Mouse (Mus musculus) embryonic stem cell, embryonic (primary cell): ENCODE data around the gene Sept11.

Experiments
- CTCF ChIA-PET, 4 experiments: fragments of 300-600 bp in 2 of 4; fragments of 350-600 bp in 2 of 4; sonication (Branson Sonifier 250); formaldehyde crosslinking; loops; one replicate each; lab custom pipeline; 2022; ENCODE audit warnings: inconsistent platforms in 2 of 4; lab: Charles Lee
- POLR2A ChIA-PET, 4 experiments: fragments of 300-600 bp in 2 of 4; fragments of 350-600 bp in 2 of 4; sonication (Branson Sonifier 250); formaldehyde crosslinking; loops; one replicate each; lab custom pipeline; 2022; ENCODE audit warnings: antibody characterized with exemption in 4 of 4, inconsistent platforms in 1 of 4; lab: Charles Lee

The Sept11 gene

DNA sequence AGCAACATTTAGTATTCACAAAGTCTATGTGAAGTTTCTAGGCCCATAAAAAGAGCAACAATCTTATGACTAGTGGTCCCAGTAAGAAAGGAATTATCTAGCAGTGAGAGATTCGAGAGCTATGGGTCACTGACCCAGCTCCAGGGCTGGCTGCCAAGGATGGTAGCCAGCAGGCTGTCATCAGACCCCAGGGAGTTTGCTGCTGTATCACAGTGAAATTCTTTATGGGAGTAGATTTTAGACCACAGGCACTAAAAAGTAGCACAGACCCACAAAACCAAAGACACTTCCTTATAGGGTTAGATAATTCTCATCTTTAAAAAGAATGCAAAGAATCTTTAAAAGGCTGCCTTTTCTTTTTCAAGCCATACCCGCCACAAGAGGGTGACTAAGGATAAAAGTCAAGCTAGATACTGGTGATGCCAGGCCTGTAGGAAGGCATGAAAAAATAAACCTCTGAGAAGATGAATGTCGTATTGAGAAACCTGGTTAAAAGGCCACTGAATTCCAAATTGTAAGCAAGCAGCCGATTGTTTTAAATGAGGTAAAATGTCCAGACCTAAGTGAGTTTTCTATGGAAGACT lies 8.1 kb upstream of the Sept11 start:
- CTCF ChIA-PET, result no interaction called here
- POLR2A ChIA-PET, result no interaction called here

DNA sequence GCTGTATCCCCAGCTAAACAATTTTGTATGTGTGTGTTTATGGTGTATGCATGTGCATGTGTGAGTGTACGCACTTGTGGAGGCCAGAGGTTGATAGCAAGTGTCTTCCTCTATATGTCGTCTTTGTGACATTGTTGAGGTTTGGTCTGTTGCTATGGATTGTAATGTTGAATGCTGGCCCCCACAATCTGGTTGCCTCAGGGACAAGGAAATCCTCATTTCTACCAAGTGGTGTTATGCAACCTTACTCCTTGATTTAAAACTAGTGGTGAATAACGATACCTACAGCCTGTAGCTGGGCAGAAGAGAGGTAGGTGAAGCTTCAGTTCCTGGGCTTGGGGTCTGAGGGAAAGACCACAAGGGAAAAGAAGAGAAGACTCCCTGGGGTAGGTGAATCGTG lies 7.3 kb upstream of the Sept11 start:
- ChIA-PET CTCF (no interaction called here), POLR2A (no interaction called here)

DNA sequence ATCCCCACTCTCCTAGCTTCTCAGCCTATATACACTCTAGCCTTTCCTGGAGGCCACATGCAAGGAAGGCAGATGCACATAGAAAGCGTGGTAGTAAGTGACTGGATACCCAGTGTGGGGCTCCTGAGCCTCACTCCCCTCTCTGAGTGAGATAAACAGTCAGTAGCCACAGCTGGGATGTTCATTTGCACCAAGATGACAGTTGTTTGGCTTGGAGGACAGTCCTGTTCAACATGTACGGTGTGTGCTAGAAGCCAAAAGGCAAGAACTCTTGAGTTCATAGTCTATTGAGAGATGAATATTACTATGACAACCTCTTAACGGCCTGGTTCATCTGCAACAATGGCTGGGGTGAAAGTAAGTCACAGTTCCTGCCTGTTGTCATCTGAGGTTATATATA lies 2.0 kb upstream of the Sept11 start:
- POLR2A ChIA-PET, result interaction anchor here in 3 of 4 experiments (0.6 to 4.4 kb wide), 15 partner anchors 9 to 407 kb away, joined by 3 to 58 read pairs (median 8); partner anchors contain the start of genes Ccng2 (in 1 of the 3) and Sowahb (in 1 of the 3)
- CTCF ChIA-PET, result no interaction called here

DNA sequence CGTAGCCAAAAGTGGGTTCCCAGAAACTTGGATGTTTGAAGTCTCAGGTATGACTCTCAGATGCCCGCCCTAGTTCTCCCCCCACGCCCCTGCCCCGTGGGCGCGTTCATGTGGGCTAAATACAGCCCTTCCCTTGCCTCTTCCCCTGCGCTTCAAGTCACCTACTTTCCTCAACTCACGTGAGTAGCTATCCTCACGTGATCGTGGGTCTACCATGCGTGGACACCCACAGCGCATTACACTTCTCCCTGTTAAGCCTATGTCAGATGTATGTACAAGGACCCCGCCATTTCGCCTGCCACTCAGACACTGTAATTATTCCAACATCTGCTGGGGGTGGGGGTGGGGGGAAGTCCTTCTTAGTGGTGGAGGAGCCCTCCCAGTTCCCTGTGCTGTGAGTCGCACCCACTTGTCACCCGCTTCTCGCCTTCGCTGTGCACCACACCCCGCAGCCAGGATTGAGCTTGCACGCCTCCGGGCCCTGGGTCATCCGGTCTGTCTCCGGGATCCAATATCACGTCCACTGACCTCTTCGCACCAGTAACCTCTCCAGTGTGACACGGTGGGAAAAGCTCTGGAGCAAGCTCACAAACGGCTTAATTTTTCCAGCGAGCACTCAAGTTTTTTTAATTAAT lies 973 bp upstream of the Sept11 start:
- ChIA-PET CTCF (no interaction called here), POLR2A (interaction anchor here in 3 of 4 experiments (0.5 to 4.4 kb wide), 67 partner anchors 8 to 1017 kb away, joined by 3 to 58 read pairs (median 5); partner anchors contain the start of genes Sowahb (in 3 of the 3), Ccng2 (in 2 of the 3) and Ccdc158 (in 1 of the 3))

DNA sequence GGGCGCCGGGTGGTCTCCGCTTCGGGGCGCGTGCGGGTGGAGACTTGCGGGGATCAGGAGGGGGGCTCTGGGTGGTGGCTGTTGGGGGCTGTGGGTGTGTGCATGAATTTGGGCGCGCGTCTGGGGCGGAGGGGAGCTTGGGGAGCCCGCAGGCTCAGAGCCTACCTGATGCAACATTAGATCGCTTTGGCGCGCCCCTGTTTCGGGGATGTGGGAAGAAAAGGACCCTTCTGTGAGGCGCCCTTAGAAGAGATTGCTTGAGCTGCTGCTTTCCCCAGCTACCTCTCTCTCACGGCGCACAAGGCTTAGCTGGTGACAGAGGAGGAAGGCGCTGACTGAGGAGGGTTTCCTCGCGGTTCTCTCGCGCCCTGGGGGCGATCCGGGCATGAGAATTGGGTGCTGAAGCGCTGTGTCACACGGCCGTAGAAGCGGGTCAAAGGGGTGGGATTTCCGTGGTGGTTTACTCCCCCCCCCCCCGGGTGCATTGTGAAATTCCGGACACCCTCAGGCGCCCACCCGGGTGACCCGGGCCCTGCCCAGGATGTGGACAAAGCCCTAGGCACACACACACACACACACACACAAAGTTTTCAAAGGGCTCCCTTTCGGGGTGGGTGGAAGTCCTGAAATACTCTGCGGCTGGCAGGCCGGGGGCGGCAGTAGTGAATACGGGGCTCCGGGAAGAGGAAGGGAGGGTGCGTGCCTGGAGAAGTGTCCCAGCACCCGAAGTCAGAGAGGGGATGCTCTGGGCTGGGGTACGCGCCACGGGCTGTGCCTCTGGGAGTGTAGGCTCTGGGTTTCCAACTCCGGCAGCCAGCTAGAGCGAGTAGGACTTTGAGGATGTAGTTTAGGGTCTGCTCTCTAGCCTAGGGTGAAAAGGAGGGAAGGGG lies 646 bp downstream of the Sept11 start:
- CTCF ChIA-PET, result interaction anchor here in 2 of 4 experiments (0.9 to 1.1 kb wide), 3 partner anchors 48 to 366 kb away, joined by 3 to 4 read pairs (median 3); no protein-coding TSS in a partner anchor

DNA sequence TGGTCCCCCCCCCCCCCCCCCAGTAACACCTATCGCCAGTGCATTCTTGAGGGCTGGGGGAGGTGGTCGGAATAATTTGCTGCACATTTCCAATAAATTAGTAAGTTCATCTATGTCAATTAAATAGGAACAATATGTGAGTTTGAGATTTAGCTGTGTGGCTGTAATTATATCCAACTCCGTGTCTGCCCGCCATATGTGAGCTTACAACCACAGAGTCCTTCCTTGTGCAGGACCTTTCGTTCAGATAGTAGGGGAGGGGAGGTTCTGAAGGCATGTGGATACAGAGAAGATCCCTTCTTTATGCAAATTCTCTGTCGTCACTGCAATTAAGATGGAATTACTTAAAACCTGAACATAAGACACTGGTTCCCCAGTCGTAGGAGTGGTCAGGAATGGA lies 2.1 kb downstream of the Sept11 start:
- ChIA-PET CTCF (no interaction called here), POLR2A (interaction anchor here in 3 of 4 experiments (0.6 to 4.4 kb wide), 7 partner anchors 10 to 279 kb away, joined by 3 to 32 read pairs (median 4); partner anchors contain the start of gene Ccng2 (in 1 of the 3))

More for the DNA sequence above, 646 bp downstream of the Sept11 start:
- POLR2A ChIA-PET, result interaction anchor here in 3 of 4 experiments (0.6 to 4.4 kb wide), 67 partner anchors 8 to 419 kb away, joined by 3 to 58 read pairs (median 5); partner anchors contain the start of genes Ccng2 (in 2 of the 3), Sowahb (in 2 of the 3) and Ccdc158 (in 1 of the 3)

DNA sequence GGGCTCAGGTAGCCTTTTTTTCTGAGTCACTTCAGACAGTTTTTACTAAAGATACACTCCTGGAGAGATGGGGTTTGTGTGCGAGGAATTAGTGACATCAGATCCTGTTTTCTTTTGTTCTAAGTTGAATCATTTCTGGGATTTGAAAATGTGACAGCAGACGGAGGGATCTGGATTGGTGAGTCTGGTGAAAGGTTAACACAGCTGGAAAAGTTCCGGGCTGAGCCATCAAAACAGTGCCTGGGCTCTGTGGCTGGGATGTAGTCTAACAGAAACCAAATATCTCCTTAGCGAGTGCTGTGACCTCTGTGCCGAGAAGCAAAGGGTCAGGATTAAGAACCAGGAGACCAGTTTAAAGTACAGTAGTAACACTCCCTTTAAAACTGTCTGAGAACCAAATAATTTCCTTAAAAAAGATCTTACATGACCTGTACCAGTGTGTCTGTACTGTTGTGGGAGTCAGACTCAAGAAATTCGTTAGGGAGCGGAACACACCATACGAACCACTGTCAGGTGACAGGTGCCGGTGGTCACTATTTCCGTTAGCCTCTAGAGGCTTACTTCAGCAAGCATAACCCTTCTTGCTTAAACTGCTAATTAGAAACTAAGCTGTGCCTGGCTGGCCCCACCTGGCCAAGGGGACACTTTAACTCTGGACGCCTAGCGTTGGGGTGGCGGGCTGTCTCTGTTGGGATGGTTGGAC lies 4.1 kb downstream of the Sept11 start:
- POLR2A ChIA-PET, result interaction anchor here in 3 of 4 experiments (0.7 to 2.2 kb wide), 17 partner anchors 11 to 342 kb away, joined by 3 to 13 read pairs (median 3); no protein-coding TSS in a partner anchor
- CTCF ChIA-PET, result interaction anchor here in 1 of 4 experiments (0.6 kb wide), 1 partner anchor 31 kb away, joined by 3 read pairs; no protein-coding TSS in a partner anchor

DNA sequence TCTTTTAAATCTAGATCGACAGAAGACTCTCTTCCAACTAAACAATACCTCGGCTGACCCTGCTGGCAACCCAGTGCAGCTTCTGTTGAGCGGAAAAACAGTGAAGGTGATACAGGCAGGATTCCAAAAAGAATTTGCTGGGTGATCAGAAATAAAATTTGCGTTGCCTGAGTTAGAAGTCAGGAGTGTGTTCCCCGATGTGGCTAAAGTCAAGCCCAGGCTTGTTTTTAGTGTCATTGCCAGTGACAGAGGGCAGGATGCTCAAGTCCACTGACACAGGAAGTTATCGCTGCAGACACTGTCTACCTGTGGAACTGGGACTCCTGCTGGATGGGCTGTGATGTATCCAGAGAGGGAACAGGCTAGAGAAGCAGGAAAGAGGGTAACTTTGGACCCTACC lies 5.0 kb downstream of the Sept11 start:
- POLR2A ChIA-PET, result interaction anchor here in 3 of 4 experiments (0.5 to 2.2 kb wide), 21 partner anchors 10 to 366 kb away, joined by 3 to 13 read pairs (median 3); no protein-coding TSS in a partner anchor

DNA sequence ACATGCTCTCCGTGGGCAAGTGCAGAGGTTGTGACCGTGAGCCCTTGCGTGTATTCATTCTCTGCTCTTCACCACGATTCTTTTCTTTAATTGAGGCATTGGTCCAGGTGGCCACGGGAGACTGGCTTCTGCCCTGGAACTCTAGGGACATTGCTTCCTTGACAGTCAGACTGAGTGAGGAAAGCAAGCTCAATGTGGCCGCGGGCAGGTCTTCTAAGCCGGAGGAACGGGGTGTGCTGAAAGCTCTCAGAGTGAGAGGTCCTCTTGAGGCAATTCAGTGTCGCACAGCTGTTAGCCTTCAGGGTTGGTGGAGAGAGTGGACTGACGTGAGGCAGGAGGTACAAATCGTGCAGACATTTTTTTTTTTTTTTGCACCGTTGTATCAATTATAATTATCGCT lies 5.6 kb downstream of the Sept11 start:
- CTCF ChIA-PET, result interaction anchor here in 2 of 4 experiments (0.6 to 0.7 kb wide), 3 partner anchors 9 to 87 kb away, joined by 3 to 4 read pairs (median 3); no protein-coding TSS in a partner anchor

More for the DNA sequence above, 5.0 kb downstream of the Sept11 start:
- CTCF ChIA-PET, result interaction anchor here in 2 of 4 experiments (0.6 to 0.7 kb wide), 3 partner anchors 10 to 86 kb away, joined by 3 to 4 read pairs (median 3); no protein-coding TSS in a partner anchor

DNA sequence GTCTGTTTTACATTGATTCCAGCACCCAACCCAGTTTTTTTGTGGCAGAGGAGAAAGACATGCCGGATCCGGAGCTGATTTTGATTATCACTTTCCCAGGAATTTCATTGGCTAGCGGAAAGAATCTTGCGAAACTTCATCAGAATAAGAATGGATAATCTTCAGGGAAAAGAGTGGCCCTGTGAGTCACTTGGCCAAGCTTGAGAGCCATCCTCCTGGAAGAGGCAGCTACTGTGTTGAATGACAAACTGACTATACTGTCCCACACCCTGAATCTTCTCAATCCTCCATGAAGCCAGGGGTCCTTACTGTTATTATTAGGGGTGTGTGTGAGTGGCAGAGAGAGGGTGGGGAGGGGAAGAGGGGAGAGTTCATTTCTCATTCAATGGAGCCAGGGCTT lies 7.7 kb downstream of the Sept11 start:
- ChIA-PET POLR2A (interaction anchor here (0.5 to 3.3 kb wide), 23 partner anchors 8 to 146 kb away, joined by 3 to 12 read pairs (median 4); partner anchors contain the start of genes Sowahb (in 2 of the 4) and Sept11 (in 1 of the 4)), CTCF (interaction anchor here in 1 of 4 experiments (0.8 kb wide), 1 partner anchor 8 kb away, joined by 3 read pairs; no protein-coding TSS in a partner anchor)

More for the DNA sequence above, 5.6 kb downstream of the Sept11 start:
- POLR2A ChIA-PET, result interaction anchor here in 3 of 4 experiments (0.5 to 3.3 kb wide), 15 partner anchors 10 to 367 kb away, joined by 3 to 13 read pairs (median 3); no protein-coding TSS in a partner anchor

DNA sequence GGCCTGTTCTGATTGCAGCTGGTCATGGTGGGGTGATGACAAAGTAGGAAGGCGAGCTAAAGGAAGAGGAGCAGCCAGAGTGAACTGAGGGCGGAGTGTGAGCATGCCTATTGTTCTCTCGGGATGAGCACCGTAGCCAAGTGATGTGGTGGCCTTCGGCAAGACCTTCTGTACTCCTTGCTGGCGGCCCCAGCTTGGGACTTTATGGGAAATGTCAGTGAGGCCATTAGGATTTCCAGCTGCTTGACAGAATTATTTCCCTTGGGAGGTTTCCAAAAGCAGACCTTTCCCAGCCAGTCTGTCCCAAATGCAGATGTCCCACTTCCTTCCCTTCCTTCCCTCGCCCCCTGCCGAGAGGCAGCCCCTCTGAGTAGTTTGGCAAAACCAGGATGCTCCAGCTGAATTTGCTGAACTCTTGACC lies 8.1 kb downstream of the Sept11 start:
- CTCF ChIA-PET, result no interaction called here
- POLR2A ChIA-PET, result interaction anchor here (0.7 to 3.3 kb wide), 18 partner anchors 8 to 96 kb away, joined by 3 to 12 read pairs (median 4); partner anchors contain the start of genes Sept11 (in 2 of the 4) and Sowahb (in 1 of the 4)

DNA sequence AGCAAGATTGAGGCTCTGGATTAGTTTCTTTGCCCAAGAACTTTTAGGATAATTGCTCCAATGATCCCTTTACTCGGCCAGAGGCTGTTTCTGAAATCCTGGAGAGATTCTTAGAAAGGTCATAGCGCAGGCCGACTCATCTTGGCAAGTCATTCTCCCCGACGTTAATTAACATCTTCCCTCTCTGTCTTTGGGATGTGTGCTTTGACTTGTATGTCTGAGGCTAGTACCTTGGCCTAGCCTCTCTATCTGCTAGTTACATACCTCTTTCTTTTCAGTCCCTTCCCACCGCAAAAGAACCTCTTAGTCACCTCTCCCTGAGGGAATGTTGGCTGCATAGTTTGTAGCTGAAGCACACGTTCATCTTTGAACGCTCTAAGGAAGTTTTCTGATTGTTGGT lies 10.4 kb downstream of the Sept11 start:
- CTCF ChIA-PET, result no interaction called here

DNA sequence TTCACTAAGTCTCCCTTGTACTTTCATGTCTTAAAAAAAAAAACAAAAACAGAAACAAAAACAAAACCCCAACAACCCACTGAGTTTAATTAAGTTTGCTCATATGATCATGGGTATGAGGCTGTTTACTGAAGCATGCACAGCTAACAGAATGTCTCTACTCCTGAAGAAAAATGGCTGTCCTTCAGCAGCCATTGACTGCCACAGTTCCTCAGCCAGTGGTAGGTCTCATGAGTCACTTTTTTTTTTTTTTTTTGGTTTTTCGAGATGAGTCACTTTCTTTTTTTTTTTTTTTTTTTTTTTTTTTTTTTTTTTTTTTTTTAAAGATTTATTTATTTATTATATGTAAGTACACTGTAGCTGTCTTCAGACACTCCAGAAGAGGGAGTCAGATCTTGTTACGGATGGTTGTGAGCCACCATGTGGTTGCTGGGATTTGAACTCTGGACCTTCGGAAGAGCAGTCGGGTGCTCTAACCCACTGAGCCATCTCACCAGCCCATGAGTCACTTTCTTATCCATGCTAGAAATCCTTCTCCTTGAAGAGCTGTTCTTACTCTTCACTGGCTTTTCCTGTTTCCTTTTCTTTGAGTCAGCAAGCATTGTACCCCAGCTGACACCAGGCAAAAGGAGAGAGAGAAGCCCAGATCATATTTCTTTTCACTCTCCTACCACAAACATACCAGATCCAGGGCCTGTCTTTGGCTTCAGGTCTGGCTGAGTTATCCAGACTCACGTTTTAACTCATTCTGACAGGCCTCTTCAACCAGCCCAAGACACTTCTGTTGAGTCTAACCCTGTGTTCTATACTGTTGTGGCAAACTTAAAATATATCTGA lies 12.0 kb downstream of the Sept11 start:
- CTCF ChIA-PET, result interaction anchor here in 1 of 4 experiments (0.7 kb wide), 1 partner anchor 47 kb away, joined by 4 read pairs; no protein-coding TSS in a partner anchor
- POLR2A ChIA-PET, result interaction anchor here in 2 of 4 experiments (0.6 to 3.0 kb wide), 9 partner anchors 9 to 99 kb away, joined by 3 to 19 read pairs (median 4); partner anchors contain the start of gene Sept11 (in 2 of the 2)

More for the DNA sequence above, 10.4 kb downstream of the Sept11 start:
- POLR2A ChIA-PET, result interaction anchor here in 1 of 4 experiments (0.9 kb wide), 1 partner anchor 13 kb away, joined by 3 read pairs; no protein-coding TSS in a partner anchor

DNA sequence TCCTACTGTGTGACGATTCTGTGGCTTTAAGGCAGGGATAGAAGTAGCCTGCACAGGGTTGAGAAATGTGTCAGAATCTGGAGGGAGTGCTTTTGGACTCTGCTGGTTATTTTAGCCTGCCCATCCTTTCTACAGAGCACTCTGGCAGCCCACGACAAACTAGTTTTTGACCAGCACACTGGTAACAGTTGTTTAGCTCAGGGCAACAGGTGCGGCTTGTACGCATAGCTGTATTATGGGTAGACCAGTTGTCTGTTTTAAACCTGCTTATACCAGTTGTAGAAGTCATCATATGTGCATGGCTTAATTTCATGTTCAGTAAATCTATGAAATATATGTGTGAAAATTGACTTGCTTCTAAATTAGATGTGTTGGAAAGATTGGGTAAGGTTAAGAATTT lies 12.8 kb downstream of the Sept11 start:
- CTCF ChIA-PET, result interaction anchor here in 2 of 4 experiments (0.6 to 0.7 kb wide), 2 partner anchors 48 to 155 kb away, joined by 3 to 4 read pairs; no protein-coding TSS in a partner anchor
- POLR2A ChIA-PET, result interaction anchor here (0.6 to 3.0 kb wide), 14 partner anchors 10 to 446 kb away, joined by 3 to 19 read pairs (median 4); partner anchors contain the start of gene Sept11 (in 2 of the 4)

DNA sequence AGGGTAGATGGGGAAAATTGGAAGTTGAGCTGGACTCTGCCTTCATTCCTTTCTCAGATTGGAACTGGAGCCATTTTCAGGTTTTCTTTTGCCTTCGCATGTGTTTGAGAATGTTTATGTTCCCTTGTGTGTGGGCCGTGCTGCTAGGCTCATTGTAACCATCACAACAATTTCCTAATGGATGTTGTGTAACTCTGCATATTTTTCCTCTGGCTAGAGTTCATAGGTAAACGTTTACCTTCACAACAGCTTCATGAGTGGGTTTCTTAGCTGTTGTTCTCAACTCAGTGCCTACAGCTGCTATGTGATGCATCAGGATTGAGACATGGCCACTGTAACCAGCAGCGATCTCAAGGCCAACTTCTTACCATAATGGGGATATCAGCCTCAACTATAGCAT lies 15.5 kb downstream of the Sept11 start:
- CTCF ChIA-PET, result interaction anchor here in 2 of 4 experiments (0.6 to 0.7 kb wide), 2 partner anchors 8 to 706 kb away, joined by 3 read pairs; no protein-coding TSS in a partner anchor
- POLR2A ChIA-PET, result interaction anchor here in 3 of 4 experiments (0.8 to 2.9 kb wide), 8 partner anchors 9 to 18 kb away, joined by 3 to 9 read pairs (median 5); partner anchors contain the start of gene Sept11 (in 1 of the 3)
